Mouse (Mus musculus) hindbrain, embryonic 16.5 days (tissue): ENCODE data around the gene 1810043G02Rik. TPM values are rescaled to one million over a fixed set of nuclear protein-coding genes. Genes with fewer than 3 reads are reported as not detected.

Experiments
- ATAC-seq: fragments of 200-750 bp; cut with Nextera tagmentation; 2 replicates; pipeline ENCODE4 v1.8.0; 2017; ENCODE audit warnings: moderate TSS enrichment, moderate library complexity
- H3K27ac ChIP-seq: fragments of 300-500 bp; sonication (generic); 2 replicates; pipeline ENCODE4 v1.5.1; 2014; ENCODE audit warnings: low read depth, mild to moderate bottlenecking, control low read depth, low read length, moderate library complexity
- H3K27me3 ChIP-seq: fragments of 300-500 bp; sonication (generic); replicated peaks from 2 replicates; pipeline ENCODE4 v1.6.1; 2014; ENCODE audit warnings: low read length; ENCODE audit not compliant: control insufficient read depth, insufficient read depth
- H3K36me3 ChIP-seq: fragments of 300-500 bp; sonication (generic); 2 replicates; pipeline ENCODE4 v1.6.1; 2014; ENCODE audit warnings: mild to moderate bottlenecking, low read length, moderate library complexity, mixed read lengths; ENCODE audit not compliant: control insufficient read depth, insufficient read depth
- H3K4me1 ChIP-seq: fragments of 300-500 bp; sonication (generic); 2 replicates; pipeline ENCODE4 v1.6.1; 2014; ENCODE audit warnings: low read depth, low read length; ENCODE audit not compliant: control insufficient read depth, insufficient read depth
- H3K4me2 ChIP-seq: fragments of 300-500 bp; sonication (generic); 2 replicates; pipeline ENCODE4 v1.6.1; 2014; ENCODE audit warnings: mild to moderate bottlenecking, low read length, control low read depth, moderate library complexity
- H3K4me3 ChIP-seq: fragments of 300-500 bp; sonication (generic); 2 replicates; pipeline ENCODE4 v1.5.1; 2014; ENCODE audit warnings: mild to moderate bottlenecking, low read length, control low read depth, moderate library complexity
- H3K9ac ChIP-seq: fragments of 300-500 bp; sonication (generic); 2 replicates; pipeline ENCODE4 v1.6.1; 2014; ENCODE audit warnings: low read depth, mild to moderate bottlenecking, control low read depth, low read length, moderate library complexity
- H3K9me3 ChIP-seq: fragments of 300-500 bp; sonication (generic); 2 replicates; pipeline ENCODE4 v1.6.1; 2014; ENCODE audit warnings: mild to moderate bottlenecking, low read length, moderate library complexity; ENCODE audit not compliant: control insufficient read depth
- WGBS: fragments of 180-500 bp; shearing (Covaris S2); extraction: QIAGEN DNeasy Blood & Tissue Kit; methylation state at CpG from one replicate; pipeline ENCODE4 v1.1.7; 2014; 5-methylcytosine and 5-hydroxymethylcytosine counted together
- polyA plus RNA-seq: library from polyadenylated mRNA; unstranded; fragments of >200 nt; fragmentation: Nextera tagmentation; extraction: Ambion mirVana; gene quantifications from 2 replicates; pipeline ENCODE4 v1.2.1, GENCODE M21; 2015

The 1810043G02Rik gene
- polyA plus RNA-seq, 1 experiment from 2014 or later: 56.7 TPM

DNA sequence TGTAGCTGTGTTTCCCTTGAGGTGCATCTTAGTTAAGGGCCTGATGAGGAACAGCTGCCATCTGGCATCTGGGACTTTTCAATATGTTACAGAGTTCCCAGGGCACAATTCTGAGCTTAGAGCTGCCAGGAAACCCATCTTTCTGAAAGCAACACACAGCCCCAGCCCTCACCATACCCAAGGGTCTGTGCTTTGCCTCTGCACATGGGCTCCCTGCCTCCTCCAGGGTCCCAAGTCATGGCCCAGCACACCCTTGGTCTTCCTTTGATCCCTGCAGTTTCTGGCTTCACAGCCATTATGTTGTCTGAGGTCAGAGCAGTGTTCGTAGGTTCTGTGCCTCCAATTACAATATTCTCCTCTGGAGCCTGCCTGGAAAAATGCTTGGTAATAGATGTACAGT lies 50.8 kb downstream of the 1810043G02Rik start:
- WGBS: 73% methylated on average over 1 of the region's 1 CpGs

DNA sequence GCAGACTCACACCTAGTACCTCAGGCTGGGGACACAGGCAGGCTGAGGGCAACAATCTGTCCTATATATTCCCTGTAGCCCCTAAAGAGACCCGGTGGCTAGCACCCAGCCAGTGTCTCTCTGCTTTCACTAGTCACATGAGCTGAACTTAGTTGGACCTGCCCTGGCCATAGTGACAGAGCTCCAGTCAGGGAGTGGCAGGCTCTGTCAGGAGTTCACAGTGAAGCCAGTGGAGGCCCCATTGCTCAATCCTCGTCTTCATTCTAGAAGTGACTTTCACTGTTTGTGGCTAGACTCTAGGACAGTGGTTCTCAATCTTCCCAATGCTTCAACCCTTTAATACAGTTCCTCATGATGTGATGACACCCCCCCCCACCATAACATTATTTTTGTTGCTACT lies 53.7 kb downstream of the 1810043G02Rik start:
- Histone ChIP-seq H3K9me3 (no peaks in the 10 kb centered on the region), H3K9ac (no peak overlapping the region), H3K4me1 (no peaks in the 10 kb centered on the region), H3K36me3 (no peaks in the 10 kb centered on the region), H3K4me2 (no peak overlapping the region), H3K27me3 (no peaks in the 10 kb centered on the region), H3K4me3 (no peak overlapping the region), H3K27ac (no peak overlapping the region)
- WGBS: 83% methylated on average over 2 of the region's 2 CpGs
- ATAC-seq: no peak

More for the DNA sequence above, 50.8 kb downstream of the 1810043G02Rik start:
- no peaks in the 10 kb centered on the region for H3K4me1 ChIP-seq
- no peak overlapping the region for H3K4me2 ChIP-seq
- no peak overlapping the region for H3K4me3 ChIP-seq
- no peaks in the 10 kb centered on the region for H3K36me3 ChIP-seq
- H3K9me3 ChIP-seq: no peaks in the 10 kb centered on the region
- peak; percentile 55 for ATAC-seq
- H3K9ac ChIP-seq: no peak overlapping the region
- H3K27ac ChIP-seq: no peak overlapping the region
- no peaks in the 10 kb centered on the region for H3K27me3 ChIP-seq

Other genes starting within 250 kb of the 1810043G02Rik start
- gene Gm18596, start 235.9 kb upstream of the 1810043G02Rik start, polyA plus RNA-seq: not detected in 2 replicates
- not detected in 2 replicates for gene Gm9736, start 227.2 kb upstream of the 1810043G02Rik start, polyA plus RNA-seq
- not detected in 2 replicates for gene Gm3233, start 218.8 kb upstream of the 1810043G02Rik start, polyA plus RNA-seq
- gene Gm3238, start 207.2 kb upstream of the 1810043G02Rik start, polyA plus RNA-seq: not detected in 2 replicates
- gene Gm7138, start 201.6 kb upstream of the 1810043G02Rik start, polyA plus RNA-seq: not detected in 2 replicates
- not detected in 2 replicates for gene Gm3250, start 196.0 kb upstream of the 1810043G02Rik start, polyA plus RNA-seq
- not detected in 2 replicates for gene Gm7137, start 190.3 kb upstream of the 1810043G02Rik start, polyA plus RNA-seq
- not detected in 2 replicates for gene Gm9639, start 183.4 kb upstream of the 1810043G02Rik start, polyA plus RNA-seq
- not detected in 2 replicates for gene Gm19668, start 179.4 kb upstream of the 1810043G02Rik start, polyA plus RNA-seq
- not detected in 2 replicates for gene Gm9507, start 166.7 kb upstream of the 1810043G02Rik start, polyA plus RNA-seq
- gene Gm2696, start 163.8 kb upstream of the 1810043G02Rik start, polyA plus RNA-seq: not detected in 2 replicates
- gene Krtap10-4, start 151.4 kb upstream of the 1810043G02Rik start, polyA plus RNA-seq: not detected in 2 replicates
- not detected in 2 replicates for gene Krtap10-10, start 142.6 kb upstream of the 1810043G02Rik start, polyA plus RNA-seq
- gene Gm36176, start 131.7 kb upstream of the 1810043G02Rik start, polyA plus RNA-seq: not detected in 2 replicates
- not detected in 2 replicates for gene Gm10318, start 125.7 kb upstream of the 1810043G02Rik start, polyA plus RNA-seq
- not detected in 2 replicates for gene Gm3285, start 116.5 kb upstream of the 1810043G02Rik start, polyA plus RNA-seq
- 23.7 and 25.7 TPM in 2 replicates for gene Lrrc3, start 76.0 kb upstream of the 1810043G02Rik start, polyA plus RNA-seq
- gene Trpm2, start 8.0 kb upstream of the 1810043G02Rik start, polyA plus RNA-seq: 7.8 and 9.9 TPM in 2 replicates
- gene Pfkl, start 31.6 kb downstream of the 1810043G02Rik start, polyA plus RNA-seq: 140 and 145 TPM in 2 replicates
- not detected in 2 replicates for gene Dnmt3l, start 63.4 kb downstream of the 1810043G02Rik start, polyA plus RNA-seq
- gene Aire, start 65.1 kb downstream of the 1810043G02Rik start, polyA plus RNA-seq: 0.06 TPM in 1 of 2 replicates, not detected in the other
- 0.94 and 1.2 TPM in 2 replicates for gene Icosl, start 90.8 kb downstream of the 1810043G02Rik start, polyA plus RNA-seq
- gene D10Jhu81e, start 191.3 kb downstream of the 1810043G02Rik start, polyA plus RNA-seq: 31.8 and 35.4 TPM in 2 replicates
- 15.9 and 17.0 TPM in 2 replicates for gene Pwp2, start 206.6 kb downstream of the 1810043G02Rik start, polyA plus RNA-seq